Mouse (Mus musculus): ENCODE results near the gene Rcan3.

Gene Rcan3

DNA sequence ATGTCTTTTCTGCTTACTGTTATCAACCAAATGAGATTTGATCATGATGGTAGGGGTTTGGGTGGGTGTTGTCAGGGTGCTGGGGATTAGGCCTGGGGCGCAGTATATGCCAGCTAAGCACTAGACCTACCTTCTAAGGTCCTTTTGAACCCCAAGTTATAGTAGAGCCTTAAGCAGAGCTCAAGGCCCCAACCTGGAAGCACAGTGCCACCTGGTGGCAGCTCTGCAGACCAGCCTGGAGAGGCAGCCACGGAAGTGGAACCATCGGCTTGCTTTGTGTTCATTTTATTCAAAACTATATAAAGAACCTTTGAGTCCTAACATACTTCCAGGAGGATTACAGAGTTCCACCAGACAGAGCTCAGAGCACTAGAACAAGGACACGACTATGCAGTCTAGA, 22.0 kb downstream of the Rcan3 start:
- DNase-seq = peak; percentile 77

DNA sequence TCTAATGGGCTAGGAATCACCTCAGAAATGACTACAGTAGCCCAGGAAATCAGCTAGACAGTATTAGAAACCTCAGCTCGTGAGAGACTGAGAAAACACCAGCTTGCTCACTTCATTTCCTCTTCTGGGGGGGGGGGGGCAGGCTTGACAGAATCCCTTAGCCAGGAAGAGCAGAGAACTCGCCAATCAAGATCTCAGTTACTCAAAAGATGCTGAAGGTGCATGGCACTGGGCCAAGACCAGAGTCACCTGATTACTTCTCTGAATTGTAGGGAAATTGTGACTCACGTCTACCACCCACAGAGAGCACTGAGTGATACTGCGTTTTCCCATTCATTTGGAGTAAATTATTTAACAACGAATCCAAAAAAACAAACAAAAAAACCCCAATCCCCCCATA, 27.5 kb downstream of the Rcan3 start:
- peak; percentile 55 for DNase-seq

DNA sequence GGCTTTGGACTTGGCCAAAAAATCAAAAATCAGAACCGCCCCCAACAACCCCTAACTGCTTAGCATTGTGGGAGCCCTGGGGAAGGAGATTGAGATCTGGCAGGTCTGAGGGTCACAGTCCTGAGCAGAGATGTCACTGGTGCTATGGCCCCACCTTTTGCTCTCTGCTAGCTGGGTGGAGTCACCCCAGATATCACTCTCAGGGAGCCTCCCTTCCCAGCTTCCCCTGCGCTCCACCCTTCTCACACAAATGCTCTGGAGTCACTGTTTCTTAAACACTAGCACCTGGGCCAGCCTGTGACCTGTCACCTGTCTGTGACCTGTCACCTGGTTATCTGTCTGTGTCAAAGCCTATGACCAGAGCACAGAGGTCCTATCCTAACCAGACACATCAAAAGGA, 28.7 kb downstream of the Rcan3 start:
- DNase-seq = no peak

DNA sequence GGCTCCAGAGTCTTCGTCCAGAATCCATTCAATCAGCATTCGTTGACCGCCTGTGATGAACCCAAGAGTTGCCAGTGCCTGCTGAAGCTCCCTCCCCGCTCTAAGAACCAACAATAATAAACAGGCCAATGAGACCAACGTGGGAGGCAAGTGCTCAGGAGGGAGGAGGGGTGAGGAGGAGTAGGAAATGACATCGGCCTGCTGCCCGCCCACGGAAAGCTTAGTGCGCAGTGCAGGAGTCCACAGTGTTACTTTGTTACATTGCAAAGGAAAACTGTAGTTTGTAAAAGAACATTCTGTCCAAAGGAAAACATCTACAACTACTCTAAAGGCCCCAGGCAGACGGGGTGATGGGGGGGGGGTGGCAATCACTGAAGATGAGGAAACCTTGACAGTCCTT, 29.6 kb downstream of the Rcan3 start:
- no peak for DNase-seq

DNA sequence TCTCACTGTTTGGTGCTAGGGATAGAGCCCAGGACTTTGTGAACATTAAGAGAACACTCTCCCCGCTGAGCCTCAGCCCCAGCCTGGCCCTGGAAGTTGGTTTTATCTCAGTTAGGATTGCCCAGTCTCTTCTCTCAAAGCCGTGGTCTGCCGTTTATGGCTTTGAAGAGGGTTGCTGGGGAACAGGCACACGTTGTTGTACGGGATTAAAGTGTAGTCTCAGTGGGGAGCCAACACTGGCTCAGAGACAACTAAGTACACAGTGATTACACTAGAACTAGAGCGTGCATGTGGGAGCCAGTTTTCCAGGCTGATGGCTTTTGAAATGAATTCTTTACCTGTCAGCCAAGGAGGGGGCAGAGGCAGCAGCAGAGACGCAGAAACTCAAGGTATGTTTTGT, 31.8 kb downstream of the Rcan3 start:
- no peak for DNase-seq

DNA sequence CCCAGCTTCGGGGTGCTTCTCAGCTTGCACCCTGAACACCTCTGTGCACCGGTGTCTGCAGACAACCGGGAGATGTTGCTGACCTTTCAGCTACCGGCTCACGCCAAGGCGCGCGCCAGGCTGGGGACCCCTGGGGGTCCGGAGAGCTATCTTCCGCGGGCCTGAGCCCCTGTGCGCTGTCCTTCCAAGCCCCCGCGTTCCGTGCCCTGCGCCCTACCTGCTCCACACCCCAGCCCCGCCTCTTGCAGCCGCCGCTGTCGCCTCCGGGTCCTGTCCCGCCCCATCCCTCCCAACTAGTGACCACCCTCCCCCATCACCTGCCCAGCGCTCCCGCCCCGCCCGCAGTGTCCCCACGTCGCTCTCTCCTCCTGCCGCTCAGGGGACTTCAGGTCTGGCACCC, 35.7 kb downstream of the Rcan3 start, which contains the start of gene Ncmap:
Gene Ncmap, minus strand, starts transcription at position 237 of the 400 bp plus-strand sequence.
- DNase-seq = no peak

DNA sequence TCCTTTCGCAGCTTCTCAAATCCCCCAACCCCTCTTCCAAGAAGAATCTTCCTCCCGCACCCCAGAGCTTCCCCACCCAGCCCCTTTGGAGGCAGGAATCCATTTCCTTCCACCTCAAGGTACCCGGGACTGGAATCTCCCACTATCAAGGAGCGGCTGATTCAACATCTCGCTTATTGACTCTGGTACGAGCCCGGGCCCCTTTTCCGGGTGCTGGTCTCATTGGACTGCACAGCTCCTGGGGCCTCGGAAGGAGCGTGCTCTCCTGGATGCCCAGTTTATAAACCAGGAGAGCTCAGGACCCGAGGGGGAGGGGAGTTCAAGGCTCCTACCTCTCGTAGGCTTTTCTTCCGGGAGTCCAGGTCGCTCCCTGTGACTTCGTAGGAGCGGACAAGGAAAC, 36.1 kb downstream of the Rcan3 start:
- no peak for DNase-seq

DNA sequence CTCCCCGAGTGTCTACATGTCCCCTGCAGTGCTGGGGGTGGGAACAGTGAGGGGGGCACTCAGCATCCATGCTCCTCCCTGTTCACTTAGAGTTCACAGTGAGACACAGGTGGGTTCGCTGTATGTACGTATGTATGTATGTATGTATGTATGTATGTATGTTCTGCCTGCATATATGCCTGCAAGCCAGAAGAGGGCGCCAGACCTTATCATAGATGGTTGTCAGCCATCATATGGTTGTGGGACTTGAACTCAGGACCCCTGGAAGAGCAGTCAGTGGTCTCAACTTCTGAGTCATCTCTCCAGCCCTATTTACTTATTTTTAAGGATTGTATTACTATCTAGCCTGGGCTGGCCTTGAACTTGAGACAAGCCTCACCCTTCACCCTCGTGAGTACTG, 37.4 kb downstream of the Rcan3 start:
- no peak for DNase-seq

DNA sequence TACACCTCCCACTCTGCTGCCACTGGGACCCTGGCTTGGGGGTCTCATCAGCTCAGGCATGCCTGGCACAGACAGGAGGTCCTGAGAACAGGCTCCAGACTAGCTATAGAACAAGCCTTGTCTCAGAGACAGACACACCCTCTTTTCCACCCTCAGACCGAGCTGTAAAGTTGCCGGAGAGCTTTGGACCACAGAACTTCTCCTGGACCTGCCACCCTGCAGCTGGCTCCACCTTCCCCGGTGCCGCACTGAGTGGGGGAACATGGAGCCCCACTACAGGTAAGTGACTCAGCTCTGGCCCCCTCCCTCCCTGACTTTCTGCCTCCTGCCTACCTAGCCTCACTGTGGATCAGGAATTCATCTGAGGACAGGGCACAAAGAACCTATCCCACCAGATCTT, 38.3 kb downstream of the Rcan3 start:
- no peak for DNase-seq

DNA sequence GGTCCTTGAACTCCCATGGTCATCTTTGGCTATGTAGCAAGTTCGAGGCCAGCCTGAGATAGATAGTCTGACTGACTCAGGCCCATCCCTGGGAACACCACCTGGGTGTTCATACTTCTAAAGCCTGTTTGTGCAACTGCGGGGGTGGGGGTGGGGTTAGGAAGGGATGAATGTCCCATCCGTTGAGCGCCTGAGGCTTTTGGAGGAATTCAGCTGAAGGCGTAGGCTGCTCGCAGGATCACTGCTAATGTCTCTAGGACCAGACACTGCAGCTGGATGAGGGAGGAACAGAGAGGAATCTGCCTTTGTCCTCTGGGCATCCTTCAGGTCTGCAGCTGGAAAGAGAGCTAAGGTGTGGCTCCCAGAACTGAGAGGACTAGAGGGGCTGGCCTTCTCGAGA, 39.0 kb downstream of the Rcan3 start:
- no peak for DNase-seq

DNA sequence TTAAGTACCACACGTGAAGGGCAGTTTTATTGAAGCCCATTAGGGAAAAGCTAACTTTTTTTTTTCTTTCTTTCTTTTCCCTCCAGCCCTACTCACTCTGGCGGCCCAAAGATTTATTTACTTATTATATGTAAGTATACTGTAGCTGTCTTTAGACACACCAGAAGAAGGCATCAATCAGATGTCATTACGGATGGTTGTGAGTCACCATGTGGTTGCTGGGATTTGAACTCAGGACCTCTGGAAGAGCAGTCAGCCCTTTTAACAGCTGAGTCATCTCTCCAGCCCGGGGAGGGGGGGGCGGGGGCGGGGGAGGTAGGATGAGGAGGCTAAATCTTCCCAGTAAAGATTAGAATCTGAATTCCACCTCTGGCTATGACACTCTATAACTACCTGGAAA, 40.3 kb downstream of the Rcan3 start:
- DNase-seq = no peak

DNA sequence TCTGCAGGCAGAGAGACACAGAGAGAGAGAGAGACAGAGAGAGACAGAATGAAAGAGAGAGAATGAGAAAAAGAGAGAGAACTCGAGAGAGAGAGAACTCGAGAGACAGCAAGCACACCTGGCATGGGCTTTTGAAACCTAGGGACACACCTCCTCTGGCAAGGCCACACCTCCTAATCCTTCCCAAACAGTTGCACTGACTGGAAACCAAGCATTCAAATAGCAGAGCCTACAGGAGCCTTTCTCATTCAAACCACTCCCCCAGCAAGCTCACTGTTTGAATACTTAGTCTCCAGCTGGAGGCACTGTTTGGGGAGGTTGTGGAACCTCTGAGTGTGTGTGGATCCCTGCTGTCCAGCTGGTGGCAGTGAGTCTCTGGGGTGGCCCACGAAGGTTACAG, 40.9 kb downstream of the Rcan3 start:
- no peak for DNase-seq

DNA sequence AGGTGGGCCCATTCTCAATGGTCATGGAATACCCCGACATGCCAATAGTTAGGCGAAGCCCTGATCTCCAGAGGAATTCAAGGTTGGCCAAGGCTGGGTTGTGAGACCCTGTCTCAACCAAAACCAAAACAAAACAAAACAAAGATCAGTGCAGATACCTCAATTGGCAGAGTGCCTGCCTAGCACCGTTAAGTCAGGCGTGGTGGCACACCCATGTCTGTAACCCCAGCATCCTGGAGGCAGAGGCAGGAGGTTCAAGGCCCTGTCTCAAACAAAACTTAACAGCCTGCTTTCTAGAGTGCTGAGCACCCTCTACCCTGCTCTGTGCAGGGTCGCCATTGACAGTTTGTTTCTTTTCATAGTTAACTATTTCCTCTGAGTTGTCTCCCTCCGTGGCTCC, 42.6 kb downstream of the Rcan3 start:
- no peak for DNase-seq

DNA sequence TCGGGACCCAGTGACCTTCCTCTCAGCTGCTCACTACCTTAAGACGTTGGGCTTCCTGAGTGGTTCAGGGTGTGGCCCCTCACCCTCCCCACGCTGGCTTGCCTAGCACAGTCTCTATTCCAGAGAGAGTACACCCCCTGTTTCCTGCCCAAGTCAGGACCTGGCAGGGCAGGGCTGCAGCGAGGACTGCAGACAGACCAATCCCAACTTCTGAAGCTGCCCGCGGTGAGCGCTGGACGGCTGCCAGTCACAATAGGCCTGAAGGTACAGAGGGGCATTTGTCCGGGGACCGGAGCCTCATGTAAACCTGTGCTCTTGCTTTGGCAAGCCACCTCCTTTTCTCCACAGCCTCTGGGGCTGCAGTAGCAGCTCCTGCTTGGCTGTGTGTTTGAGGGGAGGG, 48.0 kb downstream of the Rcan3 start:
- peak; percentile 72 for DNase-seq

DNA sequence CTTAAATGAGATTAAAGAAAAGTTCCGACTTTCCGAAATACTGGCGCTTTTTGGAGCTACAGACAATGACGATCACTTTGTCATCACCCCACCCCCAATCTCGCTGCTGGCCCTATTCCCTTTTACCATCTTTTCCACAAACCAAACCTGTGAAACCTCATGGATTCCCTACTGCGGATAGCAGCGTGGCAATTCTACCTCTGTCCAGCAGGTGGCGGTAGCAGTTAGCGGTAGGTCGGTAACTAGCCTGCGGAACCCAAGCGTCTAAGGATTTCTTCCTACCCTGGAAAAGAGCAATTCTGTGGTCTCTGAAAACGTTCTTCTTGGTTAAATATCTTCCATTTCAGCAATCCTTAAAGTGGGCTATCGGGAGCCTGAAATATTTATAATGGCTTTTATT, 51.3 kb downstream of the Rcan3 start:
- DNase-seq = peak; percentile 88

DNA sequence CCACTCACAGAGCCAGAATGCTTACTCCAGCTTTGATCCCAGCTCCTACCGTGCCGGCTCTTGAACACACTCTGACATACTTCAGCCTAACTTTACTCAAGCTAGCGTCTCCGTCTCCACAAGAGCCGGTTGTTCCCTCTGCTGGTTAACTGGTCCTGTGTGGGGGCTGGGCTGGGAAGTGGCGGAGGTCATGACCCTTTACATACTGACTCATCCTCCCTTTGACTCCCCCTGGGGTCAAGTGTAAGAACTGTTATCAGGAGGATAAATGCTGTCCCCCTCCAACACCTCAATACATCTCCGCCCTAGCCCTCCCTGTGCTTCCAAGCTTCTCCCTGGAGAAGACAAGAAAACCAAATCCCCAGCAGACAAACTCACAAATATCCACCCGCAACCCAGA, 52.3 kb downstream of the Rcan3 start:
- no peak for DNase-seq

DNA sequence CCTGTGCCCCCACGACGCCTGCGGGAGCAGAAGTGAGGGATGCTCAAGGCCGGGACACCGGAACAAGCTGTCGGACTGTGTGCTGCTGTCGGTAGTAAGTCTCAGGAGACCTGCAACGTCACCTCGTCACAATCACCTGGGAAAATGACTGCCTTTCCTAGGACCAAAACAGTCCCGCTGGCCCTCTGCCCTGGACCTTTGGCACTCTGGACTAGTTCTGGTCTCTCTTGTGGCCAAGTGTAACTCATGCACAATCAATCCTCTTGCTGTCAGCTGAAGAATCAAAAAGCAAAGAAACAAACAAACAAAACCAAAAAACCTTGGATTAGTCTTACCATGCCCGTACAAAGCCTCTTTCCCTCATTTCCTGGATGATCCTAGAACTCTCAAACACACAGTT, 56.4 kb downstream of the Rcan3 start:
- no peak for DNase-seq

DNA sequence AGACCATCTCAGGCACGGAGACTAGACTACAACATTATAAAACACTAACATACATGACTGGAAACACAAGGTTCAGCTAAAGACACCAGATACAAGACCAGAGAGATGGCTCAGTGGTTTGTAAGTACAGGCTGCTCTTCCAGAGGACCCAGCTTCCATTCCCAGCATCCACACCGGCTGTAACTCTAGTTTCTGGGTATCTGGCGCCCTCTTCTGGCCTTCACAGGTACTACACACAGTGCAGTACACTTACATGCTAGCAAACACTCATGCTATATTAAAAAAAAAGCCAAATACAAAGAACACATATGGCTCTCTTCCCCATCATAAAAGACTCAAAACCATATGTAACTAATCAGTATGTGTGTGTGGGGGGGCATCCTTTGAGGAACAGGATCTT, 58.2 kb downstream of the Rcan3 start:
- no peak for DNase-seq

DNA sequence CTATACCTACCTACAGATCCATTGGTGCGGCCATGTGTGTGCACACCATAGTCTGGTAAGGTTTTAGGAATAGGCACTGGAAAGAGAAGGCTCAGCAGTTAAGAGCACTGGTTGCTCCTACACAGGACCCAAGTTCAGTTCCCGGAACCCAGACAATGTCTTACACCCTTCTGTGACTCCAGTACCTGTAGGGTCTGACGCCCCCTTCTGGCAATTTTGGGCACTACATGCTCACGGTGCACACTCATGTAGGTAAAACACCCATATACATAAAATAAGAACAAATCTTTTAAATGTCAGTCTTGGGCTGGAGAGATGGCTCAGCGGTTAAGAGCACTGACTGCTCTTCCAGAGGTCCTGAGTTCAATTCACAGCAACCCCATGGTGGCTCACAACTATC, 60.4 kb downstream of the Rcan3 start:
- no peak for DNase-seq

DNA sequence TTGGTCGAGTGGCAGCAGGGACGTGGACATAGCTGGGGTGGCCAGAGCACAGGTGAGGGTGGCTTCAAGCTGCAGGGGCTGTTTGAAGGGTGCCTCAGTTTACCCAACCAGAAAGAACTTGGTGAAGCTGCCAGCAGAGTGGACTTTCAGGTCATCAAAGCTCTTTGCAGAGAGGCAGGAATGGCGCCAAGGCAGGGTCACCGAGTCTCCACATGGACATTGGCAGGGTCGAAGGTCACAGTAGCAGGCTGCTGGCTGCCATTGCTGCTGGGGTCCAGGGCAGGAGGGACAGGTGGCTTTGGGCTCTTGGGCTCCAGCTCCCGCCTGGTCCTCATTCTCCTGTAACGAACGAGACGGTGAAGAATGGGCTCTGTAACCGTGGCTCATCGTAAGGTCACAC, 63.3 kb downstream of the Rcan3 start:
- no peak for DNase-seq

DNA sequence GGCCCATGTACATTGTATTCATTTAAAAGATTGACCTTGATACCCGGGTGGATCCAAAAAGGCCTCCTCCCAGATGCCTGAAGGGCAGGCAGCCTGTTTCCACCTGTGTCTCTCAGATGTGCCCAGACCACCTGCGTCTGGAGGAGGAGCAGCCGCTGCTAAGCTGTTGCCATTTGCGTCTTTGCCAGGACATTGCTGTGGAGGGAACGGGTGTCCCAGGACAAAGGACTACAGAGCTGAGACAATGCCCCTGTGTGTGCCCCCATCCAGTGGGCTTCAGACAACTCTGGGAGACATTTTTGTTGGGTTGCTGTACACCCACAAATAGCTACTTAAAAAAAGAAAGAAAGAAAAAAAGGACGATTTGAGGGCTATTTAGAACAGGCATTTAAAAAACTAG, 70.8 kb downstream of the Rcan3 start:
- DNase-seq = no peak
